Mouse (Mus musculus) thymus, postnatal 0 days (tissue): Measurements from ENCODE around the gene Klf7. TPM values are rescaled to one million over a fixed set of nuclear protein-coding genes. Genes with fewer than 3 reads are reported as not detected.
"Not testable (repeated sequence)": the region's sequence is repeated elsewhere in the genome, so short reads cannot be mapped to it uniquely, and the experiment has no call there.

Experiments used
- DNase-seq: peaks from one replicate; pipeline ENCODE4 v3.0.0-alpha.2; 2015; ENCODE audit warnings: low spot score
- polyA plus RNA-seq: library from polyadenylated mRNA; unstranded; fragments of >200 nt; fragmentation: Nextera tagmentation; extraction: Ambion mirVana; gene quantifications from 2 replicates; pipeline ENCODE4 v1.2.1, GENCODE M21; 2015

The Klf7 gene
- 22.0 and 31.2 TPM in 2 replicates for polyA plus RNA-seq

DNA sequence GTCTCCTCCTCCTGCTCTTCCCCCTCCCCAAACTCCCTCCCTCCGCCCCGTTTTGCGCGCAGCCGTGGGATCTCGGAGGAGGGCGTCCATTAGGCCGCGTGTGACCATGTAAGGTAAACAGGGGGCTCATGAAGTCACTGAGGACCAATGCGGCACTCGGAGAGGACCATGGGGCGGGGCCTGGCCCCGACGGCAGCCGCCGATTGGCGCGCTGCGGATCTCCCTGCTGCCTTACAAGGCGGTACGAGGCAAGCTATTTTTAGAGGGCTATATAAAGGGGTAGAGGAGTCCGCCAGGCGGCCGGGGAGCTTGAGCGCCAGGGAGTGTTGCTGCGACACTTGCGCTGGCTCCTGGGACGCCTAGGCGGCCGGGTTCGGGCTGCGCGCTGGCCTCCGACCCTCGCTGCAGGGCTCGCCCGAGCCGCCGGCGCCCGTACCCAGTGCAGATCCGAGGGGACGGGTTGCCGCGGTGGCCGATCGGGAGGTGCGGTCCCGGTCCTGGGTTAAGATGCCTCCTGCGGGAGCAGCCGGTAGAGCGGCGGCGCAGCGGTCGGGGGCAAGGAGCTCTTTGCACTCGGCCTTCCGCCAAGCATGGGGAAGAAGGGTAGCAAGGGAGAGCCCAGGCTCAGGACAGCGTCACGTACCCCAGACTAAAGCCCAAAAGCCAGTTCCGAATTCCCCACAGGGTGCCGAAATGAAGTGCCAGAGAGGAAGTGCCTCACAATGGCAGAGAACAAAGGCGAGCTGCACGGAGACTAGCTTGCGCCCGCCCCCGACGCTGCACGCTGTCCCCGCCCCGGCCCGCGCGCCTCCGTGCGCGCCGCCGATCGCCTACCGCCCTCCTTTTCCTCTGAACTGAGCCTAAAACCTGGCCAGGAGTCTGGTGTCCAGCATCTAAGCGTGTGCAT lies at the start of gene Klf7:
Gene Klf7 (minus strand): TSS at position 724 of the 907 bp plus-strand sequence.
- DNase-seq, result peak; percentile 99

DNA sequence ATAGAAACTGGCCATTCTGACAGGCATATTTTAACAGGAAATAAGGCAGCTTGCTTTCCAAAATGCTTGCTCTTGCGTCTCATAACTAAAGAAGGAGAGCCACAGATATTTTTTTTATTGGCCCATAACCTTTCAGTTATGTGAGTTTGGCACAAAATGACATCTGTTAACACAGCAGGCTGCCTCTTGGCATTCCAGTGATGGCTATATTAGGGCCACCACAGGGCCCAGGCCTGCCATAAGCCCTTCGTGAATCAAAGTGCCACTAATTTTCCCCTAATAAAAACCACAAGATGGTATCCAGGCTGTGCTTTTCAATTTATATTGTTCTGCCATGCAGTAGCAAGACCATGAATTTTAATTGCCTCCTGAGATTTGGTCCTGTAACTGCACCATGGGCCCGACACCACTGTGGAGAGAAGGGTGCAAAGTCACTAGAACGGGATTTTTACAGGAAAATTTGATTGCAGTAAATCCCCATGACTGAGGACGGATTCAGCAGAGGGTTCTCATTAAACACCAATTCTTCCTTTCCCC lies 42.5 kb upstream of the Klf7 start:
- no peak for DNase-seq

DNA sequence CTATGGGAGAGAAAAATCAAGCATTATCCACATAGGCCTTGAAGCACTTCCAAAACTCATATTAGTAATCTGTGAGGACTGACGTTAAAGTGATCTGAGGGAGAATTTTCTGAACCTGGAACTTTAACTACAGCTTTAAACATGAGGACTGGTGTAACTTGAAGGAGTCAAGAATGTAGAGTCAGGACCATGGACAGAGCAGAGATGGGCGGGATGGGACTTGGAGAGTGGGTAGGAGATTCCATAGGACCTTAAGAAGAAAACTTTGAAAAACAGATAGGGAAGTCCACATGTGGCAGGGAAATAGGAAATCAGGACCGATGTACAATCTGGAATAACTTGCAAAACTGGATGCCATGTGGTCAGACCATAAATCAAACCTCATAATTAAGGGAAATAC lies 36.7 kb upstream of the Klf7 start:
- no peak for DNase-seq

DNA sequence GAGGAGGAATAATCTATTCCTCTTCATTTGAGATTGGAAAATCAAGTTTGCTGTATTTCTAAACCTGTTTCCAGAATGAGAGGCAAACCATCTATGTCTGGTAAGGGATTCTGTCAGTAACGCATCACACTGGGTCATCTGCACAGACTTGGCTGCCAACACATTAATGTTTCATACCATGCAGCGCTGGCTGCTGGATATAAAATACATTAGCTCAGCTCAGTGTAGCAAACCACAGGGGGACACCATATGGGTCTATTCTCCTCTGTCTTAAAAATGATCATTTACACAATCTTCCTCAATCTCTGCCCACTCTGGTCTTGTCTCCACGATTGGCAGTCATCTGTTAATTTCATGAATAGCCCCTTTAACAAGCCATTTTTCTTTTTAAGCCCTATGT lies 27.1 kb upstream of the Klf7 start:
- DNase-seq, result no peak

DNA sequence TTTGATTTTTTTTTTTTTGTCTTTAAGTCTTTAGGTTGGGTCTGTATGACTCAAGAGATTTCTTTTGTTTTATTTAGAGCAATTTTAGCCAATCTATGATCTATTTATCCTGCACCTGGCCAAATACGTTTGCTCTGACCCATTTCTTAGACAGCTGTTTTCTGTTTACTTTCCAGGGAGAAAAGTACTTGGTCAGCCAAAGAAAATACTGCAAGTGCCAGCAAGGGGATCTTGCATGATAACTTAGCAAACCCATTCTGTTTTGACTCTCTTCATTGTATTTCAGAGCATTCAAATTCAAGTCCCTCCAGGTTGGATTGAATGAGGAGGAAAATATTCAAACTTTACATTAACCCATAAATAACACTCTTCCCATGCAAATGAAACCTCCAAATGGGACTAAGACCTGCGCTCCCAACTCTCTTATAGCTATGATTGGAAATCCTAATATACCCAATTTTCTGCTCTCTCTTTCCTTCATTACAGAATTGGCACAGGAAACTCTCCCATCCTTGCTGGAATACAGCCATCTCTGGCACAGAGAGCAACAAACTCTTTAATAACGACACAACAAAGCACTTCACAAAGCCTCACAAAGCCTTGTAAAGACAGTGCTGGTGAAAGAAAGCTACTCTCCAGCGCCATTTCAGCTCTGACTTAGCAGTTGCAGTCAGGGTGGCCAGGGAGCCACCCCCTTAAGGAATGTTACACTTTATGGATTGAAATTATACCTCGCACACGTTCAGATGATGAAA lies 20.8 kb upstream of the Klf7 start:
- DNase-seq, result no peak

DNA sequence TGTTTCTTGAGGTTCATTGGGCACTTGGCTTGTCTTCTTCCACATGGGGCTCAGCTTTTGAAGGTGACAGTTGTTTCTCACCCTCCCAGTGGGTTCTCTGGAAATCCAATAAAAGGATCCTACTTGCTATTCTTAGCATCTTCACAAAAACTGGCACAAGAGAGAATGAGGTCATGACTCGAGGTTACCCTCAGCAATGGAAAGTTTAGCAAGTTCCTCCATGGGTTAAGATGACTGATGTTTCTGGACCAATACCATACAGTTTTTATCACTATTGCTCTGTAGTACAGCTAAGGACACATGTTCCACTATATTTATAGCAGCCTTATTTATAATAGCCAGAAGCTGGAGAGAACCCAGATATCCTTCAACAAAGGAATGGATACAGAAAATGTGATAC lies 12.4 kb upstream of the Klf7 start:
- no peak for DNase-seq

DNA sequence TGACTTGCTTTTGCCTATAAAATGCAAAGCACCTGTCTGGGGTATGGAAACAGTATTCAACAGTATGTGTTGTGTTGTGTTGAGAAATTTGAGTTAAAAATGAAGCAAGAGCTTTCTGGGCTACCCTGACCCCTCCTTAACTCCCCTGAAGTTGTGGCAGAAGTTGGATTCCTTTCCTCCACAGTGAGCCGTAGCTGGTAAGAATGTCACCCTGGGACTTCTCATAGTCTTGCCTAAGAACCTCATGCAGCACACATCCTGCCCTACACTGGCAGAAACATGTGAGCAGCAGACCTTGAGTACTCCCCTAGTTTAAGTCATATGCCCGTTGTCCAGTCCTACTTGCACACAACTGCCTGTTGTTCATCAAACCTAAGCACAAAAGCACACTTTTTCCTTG lies 4.7 kb upstream of the Klf7 start:
- DNase-seq, result no peak

DNA sequence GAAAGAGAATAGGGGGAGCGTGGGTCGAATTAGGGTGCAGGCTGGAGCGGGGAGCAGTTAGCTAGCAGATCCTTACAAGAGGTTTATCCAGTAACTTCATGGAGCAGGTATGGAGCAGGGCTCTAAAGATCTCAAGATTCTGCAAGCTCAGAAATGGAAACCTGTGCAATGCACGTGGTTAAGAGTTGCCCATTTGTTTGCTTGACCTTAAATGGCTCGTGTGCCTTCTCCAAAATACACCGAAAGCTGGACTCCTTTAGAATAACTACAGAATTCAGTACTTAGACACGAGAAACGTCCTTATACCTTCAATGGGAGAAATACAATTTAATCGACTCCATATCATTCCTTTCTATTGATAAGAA lies 366 bp upstream of the Klf7 start:
- no peak for DNase-seq

DNA sequence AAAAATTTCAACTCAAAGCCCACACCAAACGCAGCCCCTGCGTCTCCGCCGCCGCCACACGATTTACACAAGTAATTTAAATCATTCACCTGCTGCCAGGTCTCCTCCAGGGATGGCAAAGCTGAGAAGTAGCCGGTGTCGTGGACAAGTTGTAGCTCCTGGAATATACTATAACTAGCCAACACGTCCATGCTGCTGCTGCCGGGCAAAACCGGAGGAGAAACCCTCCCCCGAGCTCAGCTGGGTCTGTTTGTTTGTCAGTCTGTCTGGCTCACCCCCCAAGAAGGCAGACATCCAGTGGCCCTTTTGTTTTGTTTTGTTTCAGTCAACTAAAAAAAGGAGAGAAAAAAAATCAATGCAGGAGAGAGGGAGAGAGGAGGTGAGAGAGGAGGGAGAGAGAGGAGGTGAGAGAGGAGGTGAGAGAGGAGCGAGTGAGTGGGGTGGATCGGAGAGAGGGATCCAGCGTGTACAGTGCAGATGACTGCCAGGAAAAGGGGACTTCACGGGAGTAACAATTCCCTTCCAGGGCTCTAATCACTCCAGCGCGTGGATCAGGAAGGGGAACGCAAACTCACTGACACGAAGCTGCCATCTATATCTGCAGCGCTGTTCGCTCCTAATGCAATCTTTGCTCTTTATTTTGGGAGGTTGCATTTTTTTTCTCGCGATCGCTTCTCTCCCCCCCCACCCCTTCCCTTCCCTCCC lies 1.1 kb downstream of the Klf7 start:
- DNase-seq, result no peak

DNA sequence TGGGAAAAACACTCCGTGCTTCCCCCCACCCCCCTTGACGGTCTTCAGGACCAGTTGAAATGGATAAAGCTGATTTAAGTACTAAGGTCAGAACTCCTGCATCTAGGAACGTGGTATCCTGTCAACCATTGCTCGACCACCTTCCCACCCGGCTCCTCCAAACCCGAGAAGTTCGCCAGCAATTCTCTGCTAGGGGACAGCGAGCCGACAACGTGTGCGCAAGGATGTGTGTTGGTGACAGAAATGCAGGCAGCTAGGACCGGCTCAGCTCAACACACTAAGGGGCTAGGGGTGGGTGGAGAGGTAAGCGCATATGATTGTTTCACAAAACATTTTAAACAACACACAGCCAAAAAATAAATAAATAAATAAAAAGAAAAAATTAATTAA lies 1.7 kb downstream of the Klf7 start:
- DNase-seq, result peak; percentile 54

DNA sequence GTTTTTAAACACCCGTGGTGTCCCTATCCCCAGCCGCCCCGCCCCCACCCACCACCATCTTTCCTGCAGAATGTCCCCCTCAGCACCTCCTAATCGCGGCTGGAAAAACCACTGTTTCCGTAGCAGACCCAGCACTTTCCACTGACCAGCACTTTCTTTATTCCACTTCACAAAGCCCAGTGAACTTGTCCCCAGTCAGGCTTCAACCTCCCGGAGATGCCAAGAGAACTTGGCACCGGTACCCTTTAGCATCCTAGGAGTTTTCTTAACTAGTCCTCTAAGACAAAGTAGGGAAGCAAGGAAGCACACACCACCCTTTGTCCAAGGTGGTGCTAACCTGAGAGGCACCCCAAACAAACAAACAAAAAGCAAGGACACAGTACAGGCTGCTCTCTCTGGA lies 2.2 kb downstream of the Klf7 start:
- peak; percentile 17 for DNase-seq

DNA sequence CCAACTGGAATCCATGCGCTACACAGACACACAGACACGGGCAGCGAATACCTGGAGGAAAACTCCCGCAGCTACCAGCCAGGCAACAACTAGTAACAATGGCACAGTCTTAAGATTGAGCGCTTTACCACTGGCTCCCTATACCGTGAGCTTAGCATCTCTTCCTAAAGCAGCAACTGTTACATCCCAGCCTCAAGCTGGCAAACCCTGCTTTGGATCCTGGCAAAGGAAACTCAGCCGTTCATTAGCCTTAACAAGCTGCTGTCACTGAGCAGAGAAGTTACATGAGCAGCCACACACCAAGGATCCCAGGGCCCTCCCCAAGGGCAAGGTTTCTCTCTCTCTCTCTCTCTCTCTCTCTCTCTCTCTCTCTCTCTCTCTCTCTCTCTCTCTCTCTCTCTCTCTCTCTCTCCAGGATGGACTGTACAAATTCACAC lies 2.7 kb downstream of the Klf7 start:
- DNase-seq, result no peak

DNA sequence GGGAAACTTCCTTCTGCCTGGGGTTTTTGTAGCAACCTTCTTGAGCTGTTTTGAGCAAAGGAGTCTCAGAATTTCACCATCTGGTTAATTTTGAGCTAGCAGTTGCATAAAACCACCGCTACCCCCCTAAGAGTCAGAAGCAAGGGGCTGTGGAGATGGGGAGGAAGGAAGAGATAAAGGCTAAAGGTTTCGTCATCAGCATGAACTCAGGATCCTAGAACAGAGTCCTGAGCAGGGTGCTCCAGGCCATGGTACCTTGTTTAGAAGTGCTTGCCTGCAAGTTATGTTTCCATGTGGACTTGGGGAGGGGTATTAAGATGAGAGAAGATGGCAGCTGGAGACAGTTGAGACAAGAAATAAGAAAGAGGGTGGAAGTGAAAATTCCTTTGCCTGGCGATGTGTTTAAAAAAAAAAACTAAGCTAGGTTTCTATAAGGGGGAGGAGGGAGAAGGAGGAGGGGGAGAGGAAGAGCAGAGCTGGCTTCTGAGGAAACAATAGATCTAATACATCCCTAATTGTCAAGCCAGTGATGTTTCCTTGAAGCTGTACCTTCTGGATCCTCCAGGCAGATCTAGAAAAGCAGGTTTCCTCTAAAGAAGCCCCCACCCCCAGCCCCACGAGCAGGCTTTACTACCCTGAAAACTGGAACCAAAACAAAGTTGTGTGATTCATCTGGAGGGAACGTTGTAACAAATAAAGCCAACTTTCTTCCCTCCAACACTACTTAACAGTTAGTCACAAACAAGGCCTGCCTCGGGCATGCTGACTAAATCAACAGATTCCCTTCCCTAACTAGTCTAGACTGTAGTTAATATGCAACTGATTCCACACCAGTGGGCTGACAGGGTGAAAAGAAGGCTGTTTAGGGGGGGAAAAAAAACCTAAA lies 3.6 kb downstream of the Klf7 start:
- no peak for DNase-seq

DNA sequence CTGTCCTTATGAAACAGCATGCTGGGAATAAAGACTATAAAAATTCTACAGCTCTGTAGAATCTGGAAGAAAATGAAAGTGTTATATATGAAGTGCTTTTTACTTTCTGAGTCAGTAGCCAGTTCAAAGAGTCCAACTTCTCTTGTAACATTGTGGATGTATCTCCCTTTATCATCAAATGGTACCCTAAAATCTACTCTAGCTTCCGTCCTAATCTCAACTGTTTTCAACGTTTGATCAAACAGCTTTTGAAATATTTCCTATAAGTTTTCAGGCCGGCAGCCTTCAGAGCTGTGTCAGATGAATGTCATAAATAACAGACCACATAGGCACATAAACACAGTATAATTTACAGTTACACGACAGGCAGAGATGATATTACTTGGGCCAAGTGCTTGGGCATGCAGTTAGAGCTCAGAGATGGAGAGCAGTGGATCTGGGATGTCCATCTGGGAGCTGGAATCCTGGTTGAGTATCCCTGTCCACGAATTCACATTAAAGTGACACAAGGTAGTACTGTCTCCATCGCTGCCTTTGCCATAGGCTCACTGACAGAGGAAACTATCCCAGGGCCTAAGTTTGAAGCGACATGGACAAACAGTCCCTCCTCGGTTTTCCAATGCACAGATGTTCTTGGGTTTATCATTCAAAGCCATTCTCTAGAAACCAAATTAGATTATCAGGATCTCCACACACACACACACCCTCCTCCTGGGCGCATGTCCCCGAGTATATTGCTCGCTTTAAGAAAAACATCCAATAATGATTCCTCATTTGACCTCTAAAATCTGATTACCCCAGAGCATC lies 4.4 kb downstream of the Klf7 start:
- DNase-seq, result no peak

DNA sequence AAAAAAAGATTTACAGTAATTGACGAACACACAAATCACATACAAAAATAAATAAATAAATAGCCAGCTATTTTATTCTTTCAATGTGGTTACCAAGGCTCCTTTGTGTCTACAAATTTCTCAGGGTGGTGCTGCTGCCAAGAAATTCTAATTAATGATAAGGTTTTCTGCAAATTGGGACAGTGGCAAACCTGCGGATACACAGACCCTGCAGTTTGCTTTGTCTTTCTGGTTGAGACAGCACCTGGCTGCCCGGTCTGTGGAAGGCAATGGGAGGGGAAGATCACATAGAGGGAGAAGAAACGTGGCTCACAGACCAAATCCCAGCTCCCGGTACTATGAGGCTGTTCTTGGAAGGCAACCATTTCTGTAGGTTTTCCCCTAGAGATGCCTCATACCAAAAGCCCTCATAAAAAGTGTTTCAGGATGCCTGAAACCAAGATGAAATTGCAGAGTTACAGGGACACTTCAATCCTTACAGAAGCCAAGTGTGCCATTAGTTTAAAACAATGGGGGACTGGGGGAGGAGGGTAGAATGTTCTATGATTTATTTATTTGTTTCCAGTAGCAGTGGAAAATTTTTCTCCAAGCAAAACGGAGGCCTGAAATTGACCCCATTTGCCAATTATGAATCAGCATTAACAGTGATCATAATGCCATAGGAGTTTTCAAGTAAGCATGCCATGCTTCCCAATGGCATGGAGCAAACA lies 5.2 kb downstream of the Klf7 start:
- DNase-seq, result no peak

DNA sequence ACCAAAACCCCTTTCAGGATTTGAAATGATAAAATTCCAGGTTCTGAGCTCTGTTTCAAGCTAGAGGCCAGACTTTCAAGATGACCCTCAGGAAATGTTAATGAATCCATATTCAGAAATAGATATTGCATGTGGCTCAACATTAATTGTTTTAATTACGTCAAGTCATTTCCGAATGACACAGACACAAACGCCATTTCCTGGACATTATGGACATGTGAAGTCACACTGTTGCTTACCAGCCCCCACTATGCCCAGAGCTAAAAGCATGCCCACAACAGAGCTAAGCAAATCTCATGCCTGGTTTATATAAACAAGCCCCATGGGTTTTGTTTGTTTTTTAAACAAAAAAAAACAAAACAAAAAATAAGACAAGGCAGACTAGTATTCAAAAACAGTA lies 7.5 kb downstream of the Klf7 start:
- DNase-seq, result no peak

DNA sequence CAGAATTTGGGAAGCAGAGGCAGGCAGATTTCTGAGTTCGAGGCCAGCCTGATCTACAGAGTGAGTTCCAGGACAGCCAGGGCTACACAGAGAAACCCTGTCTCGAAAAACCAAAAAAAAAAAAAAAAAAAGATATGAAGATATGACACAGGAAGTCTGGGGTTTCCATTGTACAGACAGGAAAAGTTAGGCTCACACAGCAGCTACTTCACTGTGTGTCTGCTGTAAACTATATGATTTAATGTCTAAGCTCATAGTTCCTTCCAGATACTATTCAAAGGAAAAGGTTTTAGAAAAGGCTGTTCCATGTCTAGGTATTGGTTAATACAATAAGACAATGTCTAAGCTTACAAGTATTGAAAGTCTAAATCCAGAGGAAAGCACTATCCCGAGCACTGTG lies 13.4 kb downstream of the Klf7 start:
- not testable (repeated sequence) for DNase-seq

DNA sequence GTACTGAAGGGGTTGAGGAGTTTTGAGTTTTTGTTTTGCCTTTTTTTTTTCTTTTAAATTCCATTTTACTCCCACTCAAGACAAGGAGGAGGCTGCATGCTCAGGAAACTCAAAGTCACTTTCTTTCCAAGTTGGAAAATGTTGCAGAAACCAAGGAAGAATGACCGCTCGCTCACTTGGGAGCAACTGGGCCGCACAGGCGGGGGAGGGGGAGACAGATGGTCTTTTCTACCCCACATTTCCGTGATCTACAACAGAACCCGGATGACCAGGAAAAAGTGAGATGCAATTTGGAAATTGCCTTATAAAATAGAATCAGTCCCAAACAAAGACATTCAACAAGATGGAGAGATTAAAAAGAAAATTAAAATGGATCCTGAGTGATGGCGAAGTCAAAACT lies 14.6 kb downstream of the Klf7 start:
- DNase-seq, result no peak

DNA sequence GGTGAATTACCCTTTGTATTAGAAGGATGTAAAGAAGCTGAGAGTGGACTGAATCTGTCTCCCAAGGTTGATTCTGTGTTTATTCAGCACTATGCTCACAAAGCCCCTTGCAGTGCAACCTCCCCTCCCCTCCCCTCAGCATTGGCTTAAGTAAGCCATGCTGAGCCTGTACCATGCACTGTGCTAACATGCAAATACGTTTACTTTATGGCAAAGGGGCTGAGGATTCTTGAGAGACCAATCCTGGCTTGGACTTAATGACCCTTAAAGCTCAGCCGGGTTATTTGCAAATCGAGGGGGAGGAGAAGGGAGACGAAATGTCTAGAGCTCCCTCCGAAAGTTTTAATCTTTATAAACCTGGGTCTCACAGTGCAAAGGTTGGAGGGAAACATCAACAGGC lies 16.0 kb downstream of the Klf7 start:
- DNase-seq, result no peak
